Mouse (Mus musculus) liver, postnatal 0 days (tissue): ENCODE results near the gene Taf15. TPM values are rescaled to one million over a fixed set of nuclear protein-coding genes. Genes with fewer than 3 reads are reported as not detected.

Experiments used
- ATAC-seq: fragments of 200-750 bp; cut with Nextera tagmentation; 2 replicates; pipeline ENCODE4 v1.8.0; 2017; ENCODE audit warnings: mild to moderate bottlenecking, moderate library complexity
- DNase-seq: peaks from one replicate; pipeline ENCODE4 v3.0.0-alpha.2; 2016
- H3K27ac ChIP-seq: fragments of 300-500 bp; sonication (generic); 2 replicates; pipeline ENCODE4 v1.5.1; 2014; ENCODE audit warnings: antibody characterized with exemption, moderate library complexity, mild to moderate bottlenecking, low read depth
- H3K27me3 ChIP-seq: fragments of 300-500 bp; sonication (generic); 2 replicates; pipeline ENCODE4 v1.6.1; 2014; ENCODE audit warnings: low read length, control low read depth, mixed read lengths; ENCODE audit not compliant: insufficient read depth
- H3K36me3 ChIP-seq: fragments of 300-500 bp; sonication (generic); replicated peaks from 2 replicates; pipeline ENCODE4 v1.6.1; 2014; ENCODE audit warnings: mild to moderate bottlenecking, control low read depth, low read length, moderate library complexity, mixed read lengths; ENCODE audit not compliant: insufficient read depth
- H3K4me1 ChIP-seq: fragments of 300-500 bp; sonication (generic); 2 replicates; pipeline ENCODE4 v1.6.1; 2014; ENCODE audit warnings: antibody characterized with exemption, mild to moderate bottlenecking, control low read depth; ENCODE audit not compliant: insufficient read depth
- H3K4me2 ChIP-seq: fragments of 300-500 bp; sonication (generic); 2 replicates; pipeline ENCODE4 v1.6.1; 2014; ENCODE audit warnings: low read depth, mild to moderate bottlenecking, low read length, moderate library complexity, mixed read lengths
- H3K4me3 ChIP-seq: fragments of 300-500 bp; sonication (generic); 2 replicates; pipeline ENCODE4 v1.5.1; 2014; ENCODE audit warnings: low read depth, low read length
- H3K9ac ChIP-seq: fragments of 300-500 bp; sonication (generic); replicated peaks from 2 replicates; pipeline ENCODE4 v1.6.1; 2014; ENCODE audit warnings: mild to moderate bottlenecking, moderate library complexity
- H3K9me3 ChIP-seq: fragments of 300-500 bp; sonication (generic); 2 replicates; pipeline ENCODE4 v1.6.1; 2016; ENCODE audit warnings: mild to moderate bottlenecking, control low read depth, low read length, mixed read lengths
- CTCF ChIP-seq: sonication (generic); IDR thresholded peaks from 2 replicates; pipeline ENCODE4 v1.5.1; 2016; ENCODE audit warnings: antibody characterized with exemption, low read depth
- EP300 ChIP-seq: IDR thresholded peaks from 2 replicates; pipeline ENCODE4 v1.6.1; 2016; ENCODE audit warnings: antibody characterized with exemption, low read depth, mild to moderate bottlenecking
- WGBS: fragments of 180-500 bp; shearing (Covaris S2); extraction: QIAGEN DNeasy Blood & Tissue Kit; methylation state at CpG from one replicate; pipeline ENCODE4 v1.1.7; 2014; ENCODE audit not compliant: insufficient replicate concordance; 5-methylcytosine and 5-hydroxymethylcytosine counted together
- polyA plus RNA-seq: library from polyadenylated mRNA; unstranded; fragments of >200 nt; fragmentation: Nextera tagmentation; extraction: Ambion mirVana; gene quantifications from 2 replicates; pipeline ENCODE4 v1.2.1, GENCODE M21; 2015

The Taf15 gene
- polyA plus RNA-seq, 1 experiment from 2014 or later: 3.4 TPM

DNA sequence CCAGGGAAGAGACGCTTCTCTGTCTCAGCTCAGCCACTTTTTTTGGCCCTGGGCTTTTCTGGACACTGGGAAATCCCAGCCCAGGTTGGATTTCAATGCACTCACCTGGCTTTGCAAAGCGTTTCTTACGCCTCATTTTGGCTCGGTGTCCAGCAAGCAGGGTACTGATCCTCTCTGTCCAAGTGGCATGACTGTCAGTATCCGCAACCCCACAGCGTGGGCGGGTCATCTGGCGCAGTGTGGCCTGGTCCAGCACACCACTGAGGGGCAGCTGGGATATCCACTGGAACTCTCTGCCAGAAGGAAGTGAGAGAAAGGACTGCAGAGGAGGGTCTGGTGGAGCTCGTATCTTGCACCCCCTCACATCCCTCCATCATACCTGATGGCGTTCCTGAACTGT, 21.6 kb upstream of the Taf15 start:
- Histone ChIP-seq H3K27ac (no peak overlapping the region), H3K4me1 (peaks cover 22% of the 10 kb centered on the region), H3K4me3 (no peak overlapping the region), H3K36me3 (no peaks in the 10 kb centered on the region), H3K4me2 (no peak overlapping the region), H3K9me3 (no peaks in the 10 kb centered on the region), H3K27me3 (no peaks in the 10 kb centered on the region), H3K9ac (no peak overlapping the region)
- WGBS: 87% methylated on average over 10 of the region's 10 CpGs
- DNase-seq (no peak), ATAC-seq (no peak)
- TF ChIP-seq EP300 (no peak), CTCF (no peak)

DNA sequence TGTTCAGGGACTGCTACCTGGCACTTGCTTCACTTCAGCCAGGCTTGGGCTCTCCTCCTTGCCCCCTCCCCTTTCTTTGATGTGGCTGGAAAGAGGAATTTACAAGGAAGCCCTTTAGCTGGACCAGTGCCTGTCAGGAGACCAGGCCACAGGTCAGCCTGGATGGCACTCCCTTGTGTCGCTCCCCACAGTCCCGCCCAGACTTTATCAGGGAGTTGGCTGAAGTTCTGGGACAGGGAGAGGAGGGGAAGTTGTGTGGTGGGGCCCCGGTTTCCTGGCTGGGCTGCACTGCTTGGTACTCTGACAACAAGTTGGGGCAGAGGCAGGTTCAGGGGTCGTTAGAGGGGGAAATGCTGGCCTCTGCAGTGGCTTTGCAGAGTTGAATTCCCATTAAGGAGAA, 18.3 kb upstream of the Taf15 start:
- TF ChIP-seq EP300 (0 out of 2 replicates have a peak, but pooled peaks have one; percentile 11), CTCF (no peak)
- H3K27me3 ChIP-seq: 0 out of 2 replicates have a peak, but pooled peaks cover 4% of the 10 kb centered on the region
- ATAC-seq: no peak
- DNase-seq: no peak
- H3K27ac ChIP-seq: no peak overlapping the region
- H3K9ac ChIP-seq: no peak overlapping the region; the same call in 1 of the 2 replicates
- H3K4me2 ChIP-seq: no peak overlapping the region
- H3K9me3 ChIP-seq: no peaks in the 10 kb centered on the region
- H3K4me3 ChIP-seq: no peak overlapping the region
- whole genome bisulfite sequencing: 3% methylated on average over 4 of the region's 4 CpGs
- no peaks in the 10 kb centered on the region for H3K36me3 ChIP-seq
- peaks cover 16% of the 10 kb centered on the region; the same call in 1 of the 2 replicates for H3K4me1 ChIP-seq

DNA sequence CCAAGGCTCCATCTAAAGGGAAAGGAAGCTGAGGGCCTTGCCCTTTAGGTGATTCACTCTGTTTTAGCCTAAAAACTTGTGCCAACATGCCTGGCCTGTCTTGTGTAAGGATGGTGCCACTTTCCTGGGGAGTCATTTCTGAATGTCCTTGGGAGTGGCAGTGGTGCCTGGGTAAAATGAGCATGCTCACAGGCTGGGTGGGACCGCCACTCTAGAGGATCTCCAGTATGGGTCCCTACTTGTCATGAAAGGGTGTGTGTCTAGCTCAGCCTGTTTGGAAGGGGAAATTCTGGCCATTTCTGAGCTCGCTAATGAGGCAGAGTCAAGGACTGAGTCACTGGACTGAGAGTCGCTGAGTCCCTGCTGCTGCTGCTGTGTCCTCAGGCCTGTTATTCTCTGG, 17.3 kb upstream of the Taf15 start:
- Histone ChIP-seq H3K36me3 (no peaks in the 10 kb centered on the region), H3K9me3 (no peaks in the 10 kb centered on the region), H3K27ac (no peak overlapping the region), H3K4me3 (no peak overlapping the region), H3K9ac (no peak overlapping the region), H3K4me1 (peaks cover 16% of the 10 kb centered on the region; the same call in 1 of the 2 replicates), H3K27me3 (0 out of 2 replicates have a peak, but pooled peaks cover 4% of the 10 kb centered on the region), H3K4me2 (no peak overlapping the region)
- 68% methylated on average over 3 of the region's 3 CpGs for WGBS
- no peak for ATAC-seq
- TF ChIP-seq CTCF (no peak), EP300 (no peak)
- no peak for DNase-seq

DNA sequence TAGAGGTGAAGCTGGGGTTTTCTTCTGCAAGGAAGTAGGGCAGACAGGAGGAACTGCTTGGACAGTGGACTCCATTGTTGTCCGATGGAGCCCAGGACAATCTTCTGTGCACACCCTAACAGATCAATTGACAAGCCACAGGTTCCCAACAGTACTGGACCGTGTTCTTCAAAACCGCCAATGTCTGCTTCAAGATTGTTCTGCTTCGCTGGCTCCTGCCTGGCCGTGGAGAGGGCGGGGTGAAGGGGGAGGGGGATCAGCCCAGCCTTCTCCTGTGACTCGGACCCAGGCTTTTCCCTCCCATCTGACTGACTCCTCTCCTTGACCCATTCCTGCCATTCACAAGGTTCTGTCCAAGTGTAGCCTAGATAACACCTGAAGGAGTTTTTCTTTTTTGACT, 15.6 kb upstream of the Taf15 start:
- Histone ChIP-seq H3K27me3 (peaks cover 12% of the 10 kb centered on the region; the same call in 1 of the 2 replicates), H3K36me3 (no peaks in the 10 kb centered on the region), H3K4me2 (no peak overlapping the region), H3K4me3 (no peak overlapping the region), H3K9me3 (no peaks in the 10 kb centered on the region), H3K4me1 (peaks cover 18% of the 10 kb centered on the region), H3K9ac (no peak overlapping the region), H3K27ac (no peak overlapping the region)
- ATAC-seq: no peak
- no peak for DNase-seq
- WGBS: 56% methylated on average over 7 of the region's 7 CpGs
- TF ChIP-seq EP300 (no peak), CTCF (no peak)

DNA sequence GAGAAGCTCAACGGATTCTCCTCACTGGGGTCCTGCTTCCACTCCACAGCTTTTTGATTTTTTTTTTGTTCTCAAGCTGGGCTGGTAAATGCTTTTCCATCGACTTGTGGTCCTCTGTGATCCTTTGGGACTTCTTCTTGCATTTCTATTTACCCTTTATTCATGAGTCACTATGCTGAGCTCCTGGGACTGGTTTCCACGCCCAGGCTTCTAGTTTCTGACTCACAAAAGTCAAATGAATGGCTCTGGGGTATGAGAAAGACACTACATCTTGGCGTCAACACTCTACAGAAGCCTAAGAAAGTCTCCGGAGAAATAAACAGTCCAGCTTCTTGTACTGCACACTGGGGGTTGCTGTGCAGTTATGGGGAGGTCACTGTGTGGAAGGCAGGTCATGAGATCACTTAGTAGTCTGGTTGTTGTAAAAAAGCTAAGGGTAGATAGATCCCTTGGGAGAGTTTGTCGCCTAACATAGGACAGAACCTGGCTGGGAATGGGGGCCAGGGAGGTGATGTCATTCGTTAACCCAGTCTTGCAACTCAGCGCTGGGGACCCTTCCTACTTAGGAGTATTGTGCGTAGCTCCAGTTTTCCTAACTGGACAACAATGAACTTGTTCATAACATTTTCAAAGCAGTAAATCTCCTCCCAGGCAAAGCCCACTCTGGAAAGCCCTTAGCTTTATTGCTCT, 14.8 kb upstream of the Taf15 start:
- H3K9me3 ChIP-seq: no peaks in the 10 kb centered on the region
- peaks cover 20% of the 10 kb centered on the region for H3K27me3 ChIP-seq
- H3K4me3 ChIP-seq: no peak overlapping the region
- DNase-seq: no peak
- WGBS: 71% methylated on average over 9 of the region's 9 CpGs
- H3K36me3 ChIP-seq: no peaks in the 10 kb centered on the region
- no peak overlapping the region for H3K27ac ChIP-seq
- peaks cover 18% of the 10 kb centered on the region for H3K4me1 ChIP-seq
- H3K4me2 ChIP-seq: no peak overlapping the region
- TF ChIP-seq CTCF (no peak), EP300 (no peak)
- no peak overlapping the region for H3K9ac ChIP-seq
- no peak for ATAC-seq

DNA sequence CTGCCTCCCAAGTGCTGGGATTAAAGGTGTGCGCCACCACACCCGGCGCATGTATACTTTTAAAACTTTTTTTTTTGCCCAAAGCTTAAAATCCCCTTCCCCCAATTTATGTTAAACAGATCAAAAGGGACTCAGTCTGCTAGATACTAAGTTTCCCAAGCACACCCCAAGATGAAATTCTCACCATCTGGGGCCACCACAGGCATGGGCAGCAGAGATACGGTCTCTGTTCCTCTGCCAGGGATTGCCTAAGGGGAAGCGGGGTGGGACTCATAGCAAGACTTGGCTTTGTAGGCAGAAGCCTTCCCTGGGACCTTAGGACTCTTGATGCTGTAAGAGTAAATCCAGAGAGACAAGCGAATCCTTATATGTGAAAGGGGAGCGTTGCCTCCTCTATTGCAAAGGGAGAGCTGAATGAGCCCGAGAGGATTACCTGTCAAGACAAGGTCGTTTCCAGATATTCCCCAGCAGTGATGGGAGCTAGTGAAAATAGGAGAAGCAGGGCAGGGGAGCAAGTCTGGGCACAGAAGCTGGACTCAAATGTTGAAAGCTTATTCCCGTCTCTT, 11.3 kb upstream of the Taf15 start:
- WGBS: 61% methylated on average over 10 of the region's 10 CpGs
- Histone ChIP-seq H3K27me3 (peaks cover 32% of the 10 kb centered on the region), H3K4me2 (peak overlapping the region; percentile 96; the same call in 1 of the 2 replicates), H3K9me3 (no peaks in the 10 kb centered on the region), H3K4me1 (peaks cover 4% of the 10 kb centered on the region; the same call in 1 of the 2 replicates), H3K27ac (no peak overlapping the region), H3K36me3 (no peaks in the 10 kb centered on the region), H3K9ac (no peak overlapping the region), H3K4me3 (no peak overlapping the region)
- DNase-seq (no peak), ATAC-seq (no peak)
- TF ChIP-seq CTCF (no peak), EP300 (no peak)
